Mouse (Mus musculus) kidney, postnatal 10 days (tissue): ENCODE data around the gene Atox1.
A peak's percentile ranks its signal among the peaks of the same experiment; 100 is the strongest.

ENCODE experiments used
- DNase-seq: peaks from one replicate; pipeline ENCODE4 v3.0.0; 2021; ENCODE audit warnings: mixed read lengths

Gene Atox1

DNA sequence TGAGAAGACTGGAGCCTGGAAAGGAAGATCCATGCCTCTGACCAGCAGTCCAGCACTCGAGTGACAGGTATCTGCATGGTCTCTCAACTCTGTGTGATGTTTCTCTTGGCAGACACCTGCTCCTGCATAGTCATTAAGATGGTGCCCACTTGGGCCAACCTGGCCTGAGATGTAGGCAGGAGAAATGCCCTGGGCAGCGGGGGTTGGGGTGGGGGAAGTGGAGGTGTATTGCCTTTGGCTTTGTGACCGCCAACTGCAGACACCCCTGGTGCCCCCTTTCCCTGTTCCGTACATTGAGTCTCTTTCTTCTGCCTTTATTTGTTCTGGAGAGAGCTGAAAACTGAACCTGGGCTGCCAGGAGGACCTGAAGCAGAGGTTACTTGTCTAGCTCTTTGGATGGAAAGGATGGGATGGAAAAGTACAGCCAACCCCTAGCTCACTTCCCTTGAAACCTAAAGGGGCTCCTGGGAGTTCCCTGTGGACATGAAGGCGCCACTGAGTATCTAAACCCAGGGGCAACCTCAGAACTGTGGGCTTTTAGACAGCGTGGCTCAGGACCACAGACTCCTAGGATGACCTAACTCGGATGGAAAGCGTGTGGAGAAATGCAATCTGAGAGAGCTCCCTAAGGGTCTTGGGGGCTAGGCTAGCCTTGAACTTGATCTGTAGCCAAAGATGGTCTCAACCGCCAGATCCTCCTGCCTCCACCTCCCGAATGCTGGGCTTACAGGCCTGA lies 48.2 kb downstream of the Atox1 start:
- DNase-seq = peak; percentile 16

GRCm38 (mm10) chr11:55412034-55412433 lies 49.0 kb downstream of the Atox1 start:
- peak; percentile 41 for DNase-seq

- DNase-seq = no peak
Measured at GRCm38 (mm10) chr11:55410502-55410901, 50.5 kb downstream of the Atox1 start.

DNA sequence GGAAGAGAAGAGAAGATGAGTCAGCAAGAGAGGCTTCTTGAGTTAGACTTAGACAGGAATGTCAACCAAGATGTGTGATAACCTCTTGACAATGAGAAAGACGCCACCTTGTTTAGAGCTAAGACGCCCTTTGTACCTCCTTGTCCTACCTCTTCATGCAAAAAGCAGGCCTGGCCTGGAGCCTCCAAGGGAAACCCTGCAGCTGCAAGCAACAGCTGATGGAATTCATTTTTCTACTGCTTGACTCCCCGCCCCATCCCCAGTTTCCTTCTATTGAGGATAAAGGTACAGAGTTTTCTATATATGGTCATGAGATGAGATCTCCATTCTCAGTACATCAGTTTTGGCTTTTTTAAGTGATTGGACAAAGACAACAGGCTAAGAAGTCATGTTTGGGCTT lies 51.0 kb downstream of the Atox1 start:
- DNase-seq = no peak

GRCm38 (mm10) chr11:55407133-55407532 lies 53.9 kb downstream of the Atox1 start:
- no peak for DNase-seq

GRCm38 (mm10) chr11:55405601-55406469 lies 55.2 kb downstream of the Atox1 start:
- peak; percentile 88 for DNase-seq

- DNase-seq = no peak
Measured at GRCm38 (mm10) chr11:55404659-55405457, 56.2 kb downstream of the Atox1 start.

DNA sequence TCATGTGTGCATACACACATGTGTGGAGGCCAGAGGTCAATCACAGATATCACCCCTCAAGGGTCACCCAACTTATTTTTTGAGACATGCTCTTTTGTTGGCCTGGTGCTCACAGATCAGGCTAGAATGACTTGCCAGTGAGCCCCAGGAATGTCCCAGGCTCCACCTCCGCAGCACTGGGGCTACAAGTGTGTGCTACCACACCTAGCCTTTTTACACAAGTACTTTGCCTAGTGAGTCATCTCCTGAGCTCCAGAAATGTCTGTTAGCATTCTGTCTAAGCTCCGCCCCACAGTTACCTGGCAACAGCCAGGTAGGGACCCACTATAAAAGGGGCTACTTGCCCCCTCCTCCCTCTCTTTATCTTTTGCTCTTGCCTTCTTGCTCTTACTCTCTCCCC lies 60.2 kb downstream of the Atox1 start:
- DNase-seq = no peak

DNA sequence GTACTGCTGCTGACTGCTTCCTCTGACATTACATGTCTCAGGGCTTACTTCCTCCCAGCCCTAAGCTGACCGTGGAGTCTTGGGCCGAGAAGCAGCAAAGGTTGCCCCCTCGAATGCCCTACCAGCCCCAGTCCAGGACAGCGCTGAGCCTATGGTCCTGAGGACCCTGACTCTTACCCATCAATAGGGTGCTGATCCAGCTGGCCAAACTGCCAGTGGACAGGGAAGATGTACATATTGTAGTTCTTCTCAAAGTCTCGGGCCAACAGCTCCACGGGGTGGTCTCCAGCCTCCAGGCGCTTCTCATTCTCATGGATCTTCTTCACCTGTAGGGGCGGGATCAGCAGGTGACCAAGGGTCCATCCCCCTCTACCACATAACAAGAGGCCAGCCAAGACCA lies 62.7 kb downstream of the Atox1 start:
- DNase-seq = no peak

DNA sequence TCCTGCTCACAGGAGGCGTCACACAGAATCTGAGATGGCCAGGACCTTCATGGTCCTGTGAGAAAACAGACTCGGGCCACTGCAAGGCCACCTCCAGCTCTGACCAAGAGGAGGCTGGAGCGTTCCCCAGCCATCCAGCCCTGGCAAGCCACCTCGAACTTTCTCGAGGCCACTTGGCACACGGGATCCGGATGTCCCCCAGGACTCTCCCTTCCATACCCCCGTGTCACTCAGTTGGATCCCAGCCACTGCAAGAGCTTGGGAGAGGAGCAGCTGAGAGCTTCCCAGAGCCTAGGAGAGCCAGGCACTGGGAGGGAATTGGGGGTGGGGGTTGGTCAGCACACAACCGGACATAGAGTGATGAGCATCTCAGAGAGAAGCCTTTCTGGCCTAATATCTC lies 63.6 kb downstream of the Atox1 start:
- DNase-seq = peak; percentile 72

DNA sequence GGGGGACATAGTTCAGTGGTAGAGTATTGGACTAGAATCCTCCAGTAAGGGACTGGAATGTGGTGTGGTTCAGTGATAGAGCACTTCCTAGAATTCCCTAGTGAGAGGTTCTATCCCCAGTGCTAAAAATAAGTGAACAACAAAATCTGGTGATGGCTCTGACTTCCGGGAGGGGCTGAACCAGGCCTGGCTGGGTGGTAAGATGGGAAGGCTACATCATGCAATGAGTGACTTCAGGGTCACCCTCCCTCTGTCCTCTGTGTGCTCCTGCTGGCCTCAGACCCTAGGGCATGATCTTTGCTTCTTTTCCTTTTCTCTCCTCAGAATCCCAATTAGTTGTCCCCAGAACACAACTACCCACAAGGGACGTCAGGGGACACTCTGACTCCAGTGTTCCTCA lies 64.0 kb downstream of the Atox1 start:
- DNase-seq = no peak
